Mouse (Mus musculus) forebrain, postnatal 0 days (tissue): ENCODE results near the gene Cacna1d. TPM values are rescaled to one million over a fixed set of nuclear protein-coding genes. Genes with fewer than 3 reads are reported as not detected.

ENCODE experiments used
- ATAC-seq: fragments of 200-750 bp; cut with Nextera tagmentation; 2 replicates; pipeline ENCODE4 v1.8.0; 2017; ENCODE audit warnings: mild to moderate bottlenecking, moderate library complexity
- DNase-seq: peaks from one replicate; pipeline ENCODE4 v3.0.0-alpha.2; 2015
- H3K27ac ChIP-seq: fragments of 300-500 bp; sonication (generic); 2 replicates; pipeline ENCODE4 v1.5.1; 2014; ENCODE audit warnings: low read depth, mild to moderate bottlenecking, antibody characterized with exemption, low read length, moderate library complexity, mixed read lengths
- H3K27me3 ChIP-seq: fragments of 300-500 bp; sonication (generic); 2 replicates; pipeline ENCODE4 v1.6.1; 2014; ENCODE audit warnings: mild to moderate bottlenecking, low read length, mixed read lengths; ENCODE audit not compliant: insufficient read depth
- H3K36me3 ChIP-seq: fragments of 300-500 bp; sonication (generic); 2 replicates; pipeline ENCODE4 v1.6.1; 2014; ENCODE audit warnings: mild to moderate bottlenecking, moderate library complexity; ENCODE audit not compliant: insufficient read depth
- H3K4me1 ChIP-seq: fragments of 300-500 bp; sonication (generic); 2 replicates; pipeline ENCODE4 v1.6.1; 2014; ENCODE audit warnings: antibody characterized with exemption; ENCODE audit not compliant: insufficient read depth
- H3K4me2 ChIP-seq: fragments of 300-500 bp; sonication (generic); 2 replicates; pipeline ENCODE4 v1.6.1; 2014; ENCODE audit warnings: low read depth, mild to moderate bottlenecking, moderate library complexity
- H3K4me3 ChIP-seq: fragments of 300-500 bp; sonication (generic); 2 replicates; pipeline ENCODE4 v1.5.1; 2014; ENCODE audit warnings: low read depth, low read length, mixed read lengths
- H3K9ac ChIP-seq: fragments of 300-500 bp; sonication (generic); 2 replicates; pipeline ENCODE4 v1.6.1; 2014; ENCODE audit warnings: mild to moderate bottlenecking
- H3K9me3 ChIP-seq: fragments of 300-500 bp; sonication (generic); 2 replicates; pipeline ENCODE4 v1.6.1; 2016; ENCODE audit warnings: low read length
- CTCF ChIP-seq: sonication (generic); IDR thresholded peaks from 2 replicates; pipeline ENCODE4 v1.5.1; 2016; ENCODE audit warnings: antibody characterized with exemption, control low read depth, low read depth
- WGBS: fragments of 180-500 bp; shearing (Covaris S2); extraction: QIAGEN DNeasy Blood & Tissue Kit; methylation state at CpG from one replicate; pipeline ENCODE4 v1.1.7; 2014; 5-methylcytosine and 5-hydroxymethylcytosine counted together
- polyA plus RNA-seq: library from polyadenylated mRNA; unstranded; fragments of >200 nt; fragmentation: Nextera tagmentation; extraction: Ambion mirVana; gene quantifications from 2 replicates; pipeline ENCODE4 v1.2.1, GENCODE M21; 2015
- total RNA-seq: library from RNA; depleted of rRNA; stranded (reverse); fragments of >200 nt; gene quantifications from 2 replicates; pipeline ENCODE4 v1.2.3, GENCODE M21; 2014

Gene Cacna1d
- total and polyA plus RNA-seq, 2 experiments from 2014 or later = 7.2 to 31.3 TPM

DNA sequence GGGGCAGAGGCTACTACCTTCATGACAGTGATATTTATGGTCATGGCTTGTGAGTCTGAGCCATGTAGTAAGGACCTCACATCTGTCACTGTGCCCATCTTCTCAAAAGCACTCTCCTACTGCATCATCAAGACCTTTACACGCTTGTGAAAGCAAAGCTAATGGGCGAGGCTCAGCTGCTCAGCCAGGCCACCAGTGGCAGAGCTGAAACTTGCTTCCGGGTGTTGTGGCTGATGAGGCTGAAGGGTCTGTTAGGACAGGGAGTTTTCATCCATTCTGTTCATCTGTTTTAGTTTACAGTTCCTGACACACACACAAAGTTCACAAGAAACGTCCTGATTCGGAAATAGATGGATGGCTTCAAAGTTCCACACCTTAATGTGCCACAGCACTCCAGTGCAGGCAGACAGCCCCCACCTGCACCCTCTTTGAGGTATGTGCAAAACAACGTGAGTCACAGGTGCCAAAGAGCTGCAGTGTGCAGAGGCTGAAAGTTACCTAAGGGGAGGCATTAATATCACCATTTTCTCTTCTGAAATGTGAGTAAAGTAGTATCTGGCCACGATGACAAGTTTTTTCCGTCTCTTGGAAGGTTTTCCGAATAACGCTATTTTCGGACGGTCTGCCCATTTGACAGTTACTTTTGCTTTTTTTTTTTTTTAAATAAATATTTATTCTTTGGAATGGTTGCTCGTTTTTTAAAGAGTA is 306.7 kb downstream of the Cacna1d start:
- no peaks in the 10 kb centered on the region; the same call in 1 of the 2 replicates for H3K36me3 ChIP-seq
- no peaks in the 10 kb centered on the region for H3K9me3 ChIP-seq
- H3K9ac ChIP-seq = no peak overlapping the region
- H3K4me1 ChIP-seq = no peaks in the 10 kb centered on the region
- DNase-seq = no peak
- 89% methylated on average over 13 of the region's 13 CpGs for WGBS
- no peak for TF ChIP-seq CTCF
- no peak overlapping the region for H3K27ac ChIP-seq
- no peak overlapping the region for H3K4me2 ChIP-seq
- no peak overlapping the region for H3K4me3 ChIP-seq
- H3K27me3 ChIP-seq = no peaks in the 10 kb centered on the region
- ATAC-seq = no peak

DNA sequence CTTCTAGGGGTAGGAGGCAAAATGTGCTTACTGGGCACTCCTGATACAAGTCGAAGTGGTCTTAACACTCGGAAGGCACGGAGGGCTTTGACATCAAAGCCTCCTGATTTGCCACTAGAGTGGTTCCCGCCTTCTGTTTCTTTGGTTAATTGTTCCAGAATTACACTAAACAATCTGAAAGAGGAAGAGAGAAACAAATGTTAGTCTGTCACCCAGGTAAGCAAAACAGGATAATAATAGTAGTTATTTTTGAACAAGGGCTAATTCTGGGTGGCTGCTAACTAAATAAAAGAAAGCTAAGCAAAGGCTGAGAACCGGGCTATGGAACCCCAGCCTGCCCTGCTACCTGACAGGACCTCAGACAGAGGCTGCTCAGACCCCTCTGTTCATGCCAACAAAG is 307.2 kb downstream of the Cacna1d start:
- Histone ChIP-seq H3K27ac (no peak overlapping the region), H3K27me3 (no peaks in the 10 kb centered on the region), H3K36me3 (no peaks in the 10 kb centered on the region; the same call in 1 of the 2 replicates), H3K4me2 (no peak overlapping the region), H3K9ac (no peak overlapping the region), H3K4me3 (no peak overlapping the region), H3K9me3 (no peaks in the 10 kb centered on the region), H3K4me1 (no peaks in the 10 kb centered on the region)
- no peak for ATAC-seq
- WGBS = 73% methylated on average over 5 of the region's 5 CpGs
- no peak for TF ChIP-seq CTCF
- DNase-seq = no peak

DNA sequence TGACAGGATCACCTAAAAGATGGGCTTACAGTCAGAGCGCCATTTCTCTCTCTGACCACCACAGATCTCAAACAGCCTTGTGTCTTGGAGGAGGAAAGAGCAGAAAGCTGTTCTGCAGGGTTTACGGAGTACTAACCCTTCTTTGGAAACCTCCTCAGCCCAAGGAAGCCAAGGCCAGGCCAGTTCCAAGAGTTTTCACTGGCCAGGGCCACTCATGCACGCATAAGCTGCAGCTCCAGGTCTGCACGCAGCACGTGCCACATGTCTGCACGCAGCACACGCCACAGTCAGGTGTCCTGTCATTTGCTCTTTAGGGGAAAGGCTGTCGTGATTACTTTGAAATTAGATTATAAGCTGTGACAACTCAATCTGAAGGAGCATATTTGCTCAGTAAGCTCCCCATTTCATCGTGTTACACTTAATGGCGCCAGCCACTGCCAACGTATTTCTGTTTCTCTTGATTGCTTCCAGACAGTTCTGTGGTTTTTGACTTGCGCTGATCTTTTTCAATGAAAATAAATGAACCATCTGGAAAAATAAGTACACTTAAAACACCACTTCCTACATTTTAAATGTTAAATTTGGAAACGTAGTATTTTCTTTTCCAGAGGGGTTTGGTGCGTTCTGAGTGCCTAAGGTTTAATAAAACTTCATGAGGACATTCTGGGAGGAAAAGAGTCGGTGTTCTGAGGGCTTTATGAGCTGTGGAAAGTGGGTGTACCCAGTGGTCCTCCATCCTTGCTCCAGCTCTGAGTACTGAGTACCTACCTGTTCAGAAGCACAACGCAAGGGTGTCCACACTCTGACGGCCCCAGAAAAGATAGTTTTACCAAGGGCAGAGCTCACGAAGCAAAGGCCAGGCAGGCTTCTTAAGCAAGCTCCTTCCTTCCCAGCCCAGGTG is 308.4 kb downstream of the Cacna1d start:
- H3K4me2 ChIP-seq = no peak overlapping the region
- H3K4me1 ChIP-seq = no peaks in the 10 kb centered on the region
- no peak overlapping the region for H3K9ac ChIP-seq
- peaks cover 6% of the 10 kb centered on the region; the same call in 1 of the 2 replicates for H3K36me3 ChIP-seq
- H3K27me3 ChIP-seq = no peaks in the 10 kb centered on the region
- no peak overlapping the region for H3K27ac ChIP-seq
- H3K4me3 ChIP-seq = no peak overlapping the region
- 82% methylated on average over 18 of the region's 18 CpGs for WGBS
- no peak for TF ChIP-seq CTCF
- H3K9me3 ChIP-seq = no peaks in the 10 kb centered on the region
- ATAC-seq = no peak
- no peak for DNase-seq

DNA sequence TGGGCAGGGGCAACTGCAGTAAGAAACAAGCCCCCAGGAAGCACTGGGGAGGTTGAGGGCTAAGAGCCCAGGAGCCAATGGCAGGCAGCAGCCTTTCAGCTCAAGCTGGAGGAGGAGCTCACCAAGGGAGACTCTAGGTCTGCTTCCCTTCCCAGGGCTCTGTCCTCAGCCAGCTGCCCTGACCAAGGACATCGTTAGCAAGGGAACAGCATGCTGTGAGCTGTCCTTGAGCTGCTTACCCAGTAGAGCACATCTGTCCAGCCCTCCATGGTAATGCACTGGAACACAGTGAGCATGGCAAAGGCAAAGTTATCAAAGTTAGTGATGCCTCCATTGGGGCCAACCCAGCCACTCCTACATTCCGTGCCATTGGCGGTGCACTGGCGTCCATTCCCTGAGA is 312.9 kb downstream of the Cacna1d start:
- no peak overlapping the region for H3K27ac ChIP-seq
- H3K9ac ChIP-seq = no peak overlapping the region
- 75% methylated on average over 4 of the region's 4 CpGs for WGBS
- H3K27me3 ChIP-seq = no peaks in the 10 kb centered on the region
- no peak overlapping the region for H3K4me3 ChIP-seq
- TF ChIP-seq CTCF = no peak
- H3K4me2 ChIP-seq = no peak overlapping the region
- DNase-seq = no peak
- H3K4me1 ChIP-seq = no peaks in the 10 kb centered on the region
- H3K36me3 ChIP-seq = peaks cover 6% of the 10 kb centered on the region; the same call in 1 of the 2 replicates
- no peak for ATAC-seq
- H3K9me3 ChIP-seq = no peaks in the 10 kb centered on the region

DNA sequence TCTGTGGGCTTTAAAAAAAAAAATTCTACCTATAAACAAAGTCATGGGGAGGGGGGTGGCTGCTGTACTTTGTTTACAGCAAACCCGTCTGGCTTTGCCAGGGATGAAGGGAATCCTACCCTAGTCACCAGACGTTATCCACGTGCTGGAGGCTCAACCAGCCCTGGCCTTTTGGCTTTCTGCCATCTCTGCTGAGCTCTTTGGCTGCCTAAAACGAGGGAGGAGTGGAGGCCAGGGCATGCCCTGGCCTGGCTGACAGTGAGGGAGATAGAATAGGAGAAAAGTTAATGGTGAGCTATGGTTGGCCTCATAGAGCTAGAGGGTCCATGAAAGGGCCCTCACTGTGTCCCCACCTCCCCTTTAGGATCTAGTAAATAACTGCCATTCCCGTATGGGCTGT is 313.4 kb downstream of the Cacna1d start:
- no peaks in the 10 kb centered on the region for H3K27me3 ChIP-seq
- no peak for DNase-seq
- no peak for TF ChIP-seq CTCF
- no peak overlapping the region for H3K9ac ChIP-seq
- H3K9me3 ChIP-seq = no peaks in the 10 kb centered on the region
- WGBS = 28% methylated on average over 5 of the region's 5 CpGs
- ATAC-seq = no peak; the same call in 1 of the 2 replicates
- H3K36me3 ChIP-seq = peaks cover 6% of the 10 kb centered on the region; the same call in 1 of the 2 replicates
- no peak overlapping the region for H3K4me2 ChIP-seq
- no peak overlapping the region for H3K27ac ChIP-seq
- H3K4me3 ChIP-seq = no peak overlapping the region
- H3K4me1 ChIP-seq = no peaks in the 10 kb centered on the region

DNA sequence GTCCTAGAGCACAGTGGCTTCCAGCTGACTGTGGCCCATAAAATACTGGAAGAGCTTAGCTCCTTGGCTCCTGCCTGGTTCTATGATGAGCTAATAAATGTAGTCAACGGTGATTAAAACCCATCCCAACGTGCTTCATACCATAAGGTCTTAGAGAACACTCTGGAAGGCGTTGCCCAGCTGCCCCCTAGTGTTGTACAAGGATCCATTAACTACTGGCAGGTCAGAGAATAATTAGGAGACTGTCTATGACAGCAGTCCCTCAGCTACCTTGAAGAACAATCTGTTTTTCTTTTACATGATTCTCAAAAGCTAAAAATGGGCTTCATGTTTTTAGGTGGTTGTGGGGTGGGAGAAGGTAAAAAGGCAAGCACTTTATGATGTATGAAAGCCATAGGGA is 315.9 kb downstream of the Cacna1d start:
- Histone ChIP-seq H3K27ac (no peak overlapping the region), H3K4me2 (no peak overlapping the region), H3K27me3 (no peaks in the 10 kb centered on the region), H3K4me3 (no peak overlapping the region), H3K9ac (no peak overlapping the region), H3K9me3 (no peaks in the 10 kb centered on the region), H3K4me1 (no peaks in the 10 kb centered on the region), H3K36me3 (peaks cover 6% of the 10 kb centered on the region; the same call in 1 of the 2 replicates)
- no peak for TF ChIP-seq CTCF
- no peak for DNase-seq
- no peak for ATAC-seq
- 59% methylated on average over 3 of the region's 3 CpGs for WGBS
